Mouse (Mus musculus): ENCODE measurements around the gene Sipa1l1. TPM values are rescaled to one million over a fixed set of nuclear protein-coding genes. Genes with fewer than 3 reads are reported as not detected.

The Sipa1l1 gene
- polyA plus RNA-seq, 1 experiment from 2014 or later, result 37.3 TPM

- H3K4me1 ChIP-seq (ENCODE audit: insufficient read depth, low read length), result no peaks in the 10 kb centered on the region
- 57% methylated on average over 3 of the region's 3 CpGs for WGBS
- no peak for ATAC-seq (ENCODE audit: low FRiP score, low TSS enrichment)
- H3K27ac ChIP-seq (ENCODE audit: low read length), result no peak overlapping the region
- no peak overlapping the region for H3K9ac ChIP-seq (replicated peaks; ENCODE audit: low read length)
- no peak overlapping the region for H3K4me3 ChIP-seq (ENCODE audit: low read length)
- H3K9me3 ChIP-seq (ENCODE audit: low read length), result no peaks in the 10 kb centered on the region
- H3K36me3 ChIP-seq (ENCODE audit: insufficient read depth, low read length), result no peaks in the 10 kb centered on the region
- H3K4me2 ChIP-seq (replicated peaks; ENCODE audit: low read depth, low read length), result no peak overlapping the region
- H3K27me3 ChIP-seq (ENCODE audit: insufficient read depth, low read length), result no peaks in the 10 kb centered on the region
Observed at GRCm38 (mm10) chr12:82273503-82273902, 104.4 kb downstream of the Sipa1l1 start.

DNA sequence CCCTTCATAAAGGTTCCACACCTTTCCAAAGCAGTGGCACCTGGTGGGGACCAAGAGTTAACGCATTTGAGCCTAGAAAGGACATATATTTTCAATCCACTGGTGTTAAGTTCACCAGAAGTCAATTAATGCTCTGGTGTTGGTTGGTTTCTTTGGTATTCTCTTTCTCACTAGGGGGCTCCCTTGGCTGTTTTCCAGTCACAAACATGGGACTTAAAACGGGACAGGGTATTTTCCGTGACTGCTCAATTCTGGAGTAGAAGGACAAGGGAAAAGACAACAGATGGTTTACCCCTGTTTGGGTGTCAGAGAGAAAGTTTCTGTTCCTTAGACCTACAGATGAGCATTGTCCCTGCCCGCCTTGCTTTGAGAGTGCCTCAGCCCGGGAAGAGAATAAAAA lies 105.5 kb downstream of the Sipa1l1 start:
- Histone ChIP-seq H3K4me2 (replicated peaks; ENCODE audit: low read depth, low read length) (no peak overlapping the region), H3K4me1 (ENCODE audit: insufficient read depth, low read length) (no peaks in the 10 kb centered on the region), H3K9ac (replicated peaks; ENCODE audit: low read length) (no peak overlapping the region), H3K36me3 (ENCODE audit: insufficient read depth, low read length) (no peaks in the 10 kb centered on the region), H3K9me3 (ENCODE audit: low read length) (no peaks in the 10 kb centered on the region), H3K27ac (ENCODE audit: low read length) (no peak overlapping the region), H3K27me3 (ENCODE audit: insufficient read depth, low read length) (no peaks in the 10 kb centered on the region), H3K4me3 (ENCODE audit: low read length) (no peak overlapping the region)
- no peak for ATAC-seq (ENCODE audit: low FRiP score, low TSS enrichment)
- WGBS, result 74% methylated on average over 5 of the region's 5 CpGs

GRCm38 (mm10) chr12:82275767-82276166 lies 106.6 kb downstream of the Sipa1l1 start:
- H3K9ac ChIP-seq (replicated peaks; ENCODE audit: low read length), result no peak overlapping the region
- no peaks in the 10 kb centered on the region for H3K9me3 ChIP-seq (ENCODE audit: low read length)
- H3K27me3 ChIP-seq (ENCODE audit: insufficient read depth, low read length), result no peaks in the 10 kb centered on the region
- no peak overlapping the region for H3K27ac ChIP-seq (ENCODE audit: low read length)
- WGBS, result 37% methylated on average over 5 of the region's 5 CpGs
- no peak overlapping the region for H3K4me2 ChIP-seq (replicated peaks; ENCODE audit: low read depth, low read length)
- no peaks in the 10 kb centered on the region for H3K4me1 ChIP-seq (ENCODE audit: insufficient read depth, low read length)
- no peak overlapping the region for H3K4me3 ChIP-seq (ENCODE audit: low read length)
- no peaks in the 10 kb centered on the region for H3K36me3 ChIP-seq (ENCODE audit: insufficient read depth, low read length)
- ATAC-seq (ENCODE audit: low FRiP score, low TSS enrichment), result no peak

DNA sequence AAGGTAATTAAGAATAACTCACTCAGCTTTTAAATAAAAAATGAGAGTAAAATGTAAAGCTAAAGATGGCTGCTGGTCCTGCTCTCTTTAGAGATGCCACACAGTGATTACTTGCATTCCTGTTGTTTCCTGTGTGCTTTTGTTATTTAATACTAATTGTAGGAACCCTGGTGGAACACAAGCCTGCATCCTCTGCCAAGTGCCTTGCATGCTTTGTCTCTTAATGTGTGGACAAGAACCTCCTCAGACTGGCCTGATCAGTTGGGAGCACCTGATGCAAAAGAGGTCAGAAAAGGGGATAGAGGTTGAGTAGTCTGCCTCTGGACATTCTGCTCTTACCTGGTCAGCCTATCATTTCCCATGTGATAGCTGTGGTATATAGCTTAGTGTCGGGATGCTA lies 107.5 kb downstream of the Sipa1l1 start:
- Histone ChIP-seq H3K27me3 (ENCODE audit: insufficient read depth, low read length) (no peaks in the 10 kb centered on the region), H3K9ac (replicated peaks; ENCODE audit: low read length) (no peak overlapping the region), H3K27ac (ENCODE audit: low read length) (no peak overlapping the region), H3K9me3 (ENCODE audit: low read length) (no peaks in the 10 kb centered on the region), H3K4me2 (replicated peaks; ENCODE audit: low read depth, low read length) (no peak overlapping the region), H3K4me3 (ENCODE audit: low read length) (no peak overlapping the region), H3K36me3 (ENCODE audit: insufficient read depth, low read length) (no peaks in the 10 kb centered on the region), H3K4me1 (ENCODE audit: insufficient read depth, low read length) (no peaks in the 10 kb centered on the region)
- 84% methylated on average over 1 of the region's 1 CpGs for WGBS
- ATAC-seq (ENCODE audit: low FRiP score, low TSS enrichment), result no peak

DNA sequence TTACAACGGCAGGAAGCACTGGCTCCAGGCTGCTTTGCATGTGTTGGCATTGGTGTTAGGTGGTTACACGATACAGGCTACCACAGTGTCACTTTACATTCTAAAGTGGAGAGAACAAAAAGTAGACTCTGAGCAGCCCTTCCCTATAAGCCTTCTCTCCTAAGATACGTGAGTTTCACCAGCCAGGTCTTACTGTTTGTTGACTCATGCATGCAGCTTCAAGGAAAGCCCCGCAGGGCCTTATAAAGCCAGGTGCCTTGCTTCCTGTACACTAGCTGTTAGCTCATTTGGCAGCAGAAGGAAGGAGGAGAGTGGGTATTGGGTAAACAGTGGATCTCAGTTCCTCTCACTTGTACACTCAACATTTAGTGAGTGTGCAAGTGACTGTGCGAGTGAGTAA lies 115.5 kb downstream of the Sipa1l1 start:
- Histone ChIP-seq H3K36me3 (ENCODE audit: insufficient read depth, low read length) (no peaks in the 10 kb centered on the region; the same call in 1 of the 2 replicates), H3K4me2 (replicated peaks; ENCODE audit: low read depth, low read length) (no peak overlapping the region), H3K4me1 (ENCODE audit: insufficient read depth, low read length) (no peaks in the 10 kb centered on the region; the same call in 1 of the 2 replicates), H3K9ac (replicated peaks; ENCODE audit: low read length) (no peak overlapping the region), H3K4me3 (ENCODE audit: low read length) (no peak overlapping the region), H3K27ac (ENCODE audit: low read length) (no peak overlapping the region), H3K9me3 (ENCODE audit: low read length) (no peaks in the 10 kb centered on the region), H3K27me3 (ENCODE audit: insufficient read depth, low read length) (no peaks in the 10 kb centered on the region)
- WGBS, result 77% methylated on average over 5 of the region's 5 CpGs
- 0 out of 2 replicates have a peak, but pooled peaks have one; percentile 19 for ATAC-seq (ENCODE audit: low FRiP score, low TSS enrichment)

- peak; percentile 35; the same call in 1 of the 2 replicates for ATAC-seq (ENCODE audit: low FRiP score, low TSS enrichment)
Observed at GRCm38 (mm10) chr12:82285018-82285417, 115.9 kb downstream of the Sipa1l1 start.

GRCm38 (mm10) chr12:82286068-82286467 lies 116.9 kb downstream of the Sipa1l1 start:
- ATAC-seq (ENCODE audit: low FRiP score, low TSS enrichment), result no peak
- Histone ChIP-seq H3K27me3 (ENCODE audit: insufficient read depth, low read length) (no peaks in the 10 kb centered on the region), H3K9ac (replicated peaks; ENCODE audit: low read length) (no peak overlapping the region), H3K27ac (ENCODE audit: low read length) (no peak overlapping the region), H3K9me3 (ENCODE audit: low read length) (no peaks in the 10 kb centered on the region), H3K4me1 (ENCODE audit: insufficient read depth, low read length) (no peaks in the 10 kb centered on the region; the same call in 1 of the 2 replicates), H3K4me2 (replicated peaks; ENCODE audit: low read depth, low read length) (no peak overlapping the region), H3K4me3 (ENCODE audit: low read length) (no peak overlapping the region), H3K36me3 (ENCODE audit: insufficient read depth, low read length) (no peaks in the 10 kb centered on the region; the same call in 1 of the 2 replicates)
- WGBS, result 67% methylated on average over 6 of the region's 6 CpGs

More at GRCm38 (mm10) chr12:82285018-82285417, 115.9 kb downstream of the Sipa1l1 start:
- H3K4me3 ChIP-seq (ENCODE audit: low read length), result no peak overlapping the region
- no peak overlapping the region for H3K27ac ChIP-seq (ENCODE audit: low read length)
- H3K36me3 ChIP-seq (ENCODE audit: insufficient read depth, low read length), result no peaks in the 10 kb centered on the region; the same call in 1 of the 2 replicates
- WGBS, result 91% methylated on average over 2 of the region's 2 CpGs
- no peaks in the 10 kb centered on the region; the same call in 1 of the 2 replicates for H3K4me1 ChIP-seq (ENCODE audit: insufficient read depth, low read length)
- H3K9ac ChIP-seq (replicated peaks; ENCODE audit: low read length), result no peak overlapping the region
- H3K27me3 ChIP-seq (ENCODE audit: insufficient read depth, low read length), result no peaks in the 10 kb centered on the region
- no peak overlapping the region for H3K4me2 ChIP-seq (replicated peaks; ENCODE audit: low read depth, low read length)
- no peaks in the 10 kb centered on the region for H3K9me3 ChIP-seq (ENCODE audit: low read length)

- no peak overlapping the region for H3K27ac ChIP-seq (ENCODE audit: low read length)
- H3K9ac ChIP-seq (replicated peaks; ENCODE audit: low read length), result no peak overlapping the region
- H3K4me2 ChIP-seq (replicated peaks; ENCODE audit: low read depth, low read length), result no peak overlapping the region
- 37% methylated on average over 5 of the region's 5 CpGs for WGBS
- no peak for ATAC-seq (ENCODE audit: low FRiP score, low TSS enrichment)
- no peaks in the 10 kb centered on the region for H3K27me3 ChIP-seq (ENCODE audit: insufficient read depth, low read length)
- H3K36me3 ChIP-seq (ENCODE audit: insufficient read depth, low read length), result no peaks in the 10 kb centered on the region; the same call in 1 of the 2 replicates
- no peaks in the 10 kb centered on the region; the same call in 1 of the 2 replicates for H3K4me1 ChIP-seq (ENCODE audit: insufficient read depth, low read length)
- no peaks in the 10 kb centered on the region for H3K9me3 ChIP-seq (ENCODE audit: low read length)
- no peak overlapping the region for H3K4me3 ChIP-seq (ENCODE audit: low read length)
Observed at GRCm38 (mm10) chr12:82286804-82287203, 117.7 kb downstream of the Sipa1l1 start.

DNA sequence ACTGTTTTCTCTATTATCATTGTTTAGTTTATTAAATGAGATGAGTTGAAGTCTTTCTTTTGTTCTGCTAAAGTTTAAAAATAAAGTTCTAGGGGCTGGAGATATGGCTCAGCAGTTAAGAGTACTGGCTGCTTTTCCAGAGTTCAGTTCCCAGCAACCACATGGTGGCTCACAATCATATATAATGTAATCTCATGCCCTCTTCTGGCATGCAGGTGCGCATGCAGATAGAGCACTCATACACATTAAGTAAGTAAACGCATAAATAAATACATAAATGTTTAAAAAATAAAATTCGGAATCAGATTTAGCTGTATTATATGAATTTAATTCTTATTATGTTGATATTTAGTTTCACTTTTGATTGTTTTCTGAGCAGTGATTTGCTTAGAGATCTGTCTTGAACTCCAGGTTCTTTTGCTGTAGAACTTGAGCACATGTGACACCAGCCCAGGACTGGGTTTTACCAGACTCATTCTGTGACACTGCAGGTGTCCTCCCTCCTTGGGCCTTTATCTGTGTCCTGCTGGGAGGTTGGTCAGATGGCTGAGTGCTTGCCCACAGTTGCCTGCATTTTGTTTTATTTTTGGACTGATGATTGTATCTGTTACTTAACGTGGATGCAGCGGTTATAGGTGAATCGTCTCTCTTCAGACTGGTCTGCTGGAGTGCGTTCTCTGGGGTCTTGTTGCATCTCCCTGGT lies 124.6 kb downstream of the Sipa1l1 start:
- no peak overlapping the region for H3K4me2 ChIP-seq (replicated peaks; ENCODE audit: low read depth, low read length)
- no peak overlapping the region for H3K4me3 ChIP-seq (ENCODE audit: low read length)
- ATAC-seq (ENCODE audit: low FRiP score, low TSS enrichment), result no peak
- no peaks in the 10 kb centered on the region; the same call in 1 of the 2 replicates for H3K36me3 ChIP-seq (ENCODE audit: insufficient read depth, low read length)
- no peak overlapping the region for H3K9ac ChIP-seq (replicated peaks; ENCODE audit: low read length)
- H3K4me1 ChIP-seq (ENCODE audit: insufficient read depth, low read length), result 0 out of 2 replicates have a peak, but pooled peaks cover 7% of the 10 kb centered on the region
- H3K9me3 ChIP-seq (ENCODE audit: low read length), result no peaks in the 10 kb centered on the region
- 94% methylated on average over 7 of the region's 7 CpGs for WGBS
- H3K27ac ChIP-seq (ENCODE audit: low read length), result no peak overlapping the region
- no peaks in the 10 kb centered on the region for H3K27me3 ChIP-seq (ENCODE audit: insufficient read depth, low read length)
